Mouse (Mus musculus) thymus, adult 2 months (tissue): Measurements from ENCODE around the gene Camk2d.

Source experiments
- CTCF ChIP-seq: fragments of 200-500 bp; IDR thresholded peaks from 2 replicates; pipeline ENCODE4 v1.5.1; 2012; ENCODE audit warnings: mild to moderate bottlenecking, control low read depth, low read length, moderate library complexity, borderline replicate concordance; ENCODE audit not compliant: control insufficient read depth, poor library complexity, insufficient read depth; ENCODE audit errors: extremely low read depth
- POLR2A ChIP-seq: fragments of 200-500 bp; IDR thresholded peaks from 2 replicates; pipeline ENCODE4 v1.6.1; 2012; ENCODE audit warnings: mild to moderate bottlenecking, low read length, control low read depth, moderate library complexity; ENCODE audit not compliant: control insufficient read depth, poor library complexity, insufficient read depth; ENCODE audit errors: extremely low read depth

DNA sequence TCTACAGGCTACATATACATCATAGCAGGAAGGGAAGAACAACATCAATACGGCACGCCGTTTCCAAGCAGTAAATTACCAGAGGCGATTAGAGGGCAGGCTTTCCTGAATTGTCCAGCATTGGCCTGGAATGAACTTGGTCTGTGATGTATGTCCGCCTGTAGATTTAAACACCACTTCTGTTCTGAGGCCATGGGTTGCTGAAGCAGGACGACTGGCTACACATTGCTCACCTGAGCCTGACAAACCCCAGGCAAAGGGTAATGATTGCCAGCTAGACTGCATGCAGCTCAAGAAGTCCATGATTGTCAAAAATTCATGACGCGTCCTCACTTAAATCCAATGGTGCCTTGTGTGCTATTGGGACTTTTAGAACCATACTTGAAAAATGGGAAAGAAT is 174.9 kb downstream of the Camk2d start:
- no peak for TF ChIP-seq CTCF
- no peak for TF ChIP-seq POLR2A
